Mouse (Mus musculus): Measurements from ENCODE around the gene Gsk3b. TPM values are rescaled to one million over a fixed set of nuclear protein-coding genes. Genes with fewer than 3 reads are reported as not detected.
A peak's percentile ranks its signal among the peaks of the same experiment; 100 is the strongest.

The Gsk3b gene
- polyA plus RNA-seq, 1 experiment, result 5.8 TPM

GRCm38 (mm10) chr16:38087231-38087630 is 1.6 kb upstream of the Gsk3b start:
- no peak for TF ChIP-seq FLI1 (IDR thresholded peaks at IDR 0.05; ENCODE audit: low read length)
- no peak for TF ChIP-seq GATA1 (IDR thresholded peaks at IDR 0.05; ENCODE audit: borderline replicate concordance, low read length)

GRCm38 (mm10) chr16:38087645-38088125 is 1.1 kb upstream of the Gsk3b start:
- TF ChIP-seq GATA1 (IDR thresholded peaks at IDR 0.05; ENCODE audit: borderline replicate concordance, low read length) (no peak), FLI1 (IDR thresholded peaks at IDR 0.05; ENCODE audit: low read length) (no peak)
- Histone ChIP-seq H3K4me3 (replicated peaks) (peak overlapping the region; percentile 97), H3K9me3 (0 out of 2 replicates have a peak, but pooled peaks cover 2% of the 10 kb centered on the region)

More at GRCm38 (mm10) chr16:38087231-38087630, 1.6 kb upstream of the Gsk3b start:
- Histone ChIP-seq H3K4me1 (peaks cover 10% of the 10 kb centered on the region), H3K9me3 (0 out of 2 replicates have a peak, but pooled peaks cover 2% of the 10 kb centered on the region), H3K36me3 (replicated peaks; ENCODE audit: low read length) (no peaks in the 10 kb centered on the region), H3K27me3 (replicated peaks) (no peaks in the 10 kb centered on the region), H3K4me3 (replicated peaks) (peak overlapping the region; percentile 97)

GRCm38 (mm10) chr16:38088126-38088628 is 624 bp upstream of the Gsk3b start:
- 0 out of 2 replicates have a peak, but pooled peaks cover 2% of the 10 kb centered on the region for H3K9me3 ChIP-seq
- H3K36me3 ChIP-seq (replicated peaks; ENCODE audit: low read length), result no peaks in the 10 kb centered on the region
- peak overlapping the region; percentile 97 for H3K4me3 ChIP-seq (replicated peaks)
- TF ChIP-seq FLI1 (IDR thresholded peaks at IDR 0.05; ENCODE audit: low read length), result no peak
- no peak for TF ChIP-seq GATA1 (IDR thresholded peaks at IDR 0.05; ENCODE audit: borderline replicate concordance, low read length)
- no peaks in the 10 kb centered on the region for H3K27me3 ChIP-seq (replicated peaks)
- peaks cover 17% of the 10 kb centered on the region for H3K4me1 ChIP-seq

More at GRCm38 (mm10) chr16:38087645-38088125, 1.1 kb upstream of the Gsk3b start:
- H3K36me3 ChIP-seq (replicated peaks; ENCODE audit: low read length), result no peaks in the 10 kb centered on the region
- H3K4me1 ChIP-seq, result peaks cover 14% of the 10 kb centered on the region
- H3K27me3 ChIP-seq (replicated peaks), result no peaks in the 10 kb centered on the region

- Histone ChIP-seq H3K27me3 (replicated peaks) (no peaks in the 10 kb centered on the region), H3K4me3 (replicated peaks) (peak overlapping the region; percentile 97), H3K36me3 (replicated peaks; ENCODE audit: low read length) (peaks cover 9% of the 10 kb centered on the region), H3K9me3 (0 out of 2 replicates have a peak, but pooled peaks cover 2% of the 10 kb centered on the region), H3K4me1 (peaks cover 31% of the 10 kb centered on the region)
- TF ChIP-seq FLI1 (IDR thresholded peaks at IDR 0.05; ENCODE audit: low read length) (no peak), GATA1 (IDR thresholded peaks at IDR 0.05; ENCODE audit: borderline replicate concordance, low read length) (no peak)
Observed at GRCm38 (mm10) chr16:38089447-38090170, 808 bp downstream of the Gsk3b start.

GRCm38 (mm10) chr16:38090341-38091005 is 1.7 kb downstream of the Gsk3b start:
- Histone ChIP-seq H3K4me3 (replicated peaks) (peak overlapping the region; percentile 97), H3K27me3 (replicated peaks) (no peaks in the 10 kb centered on the region), H3K4me1 (peaks cover 39% of the 10 kb centered on the region), H3K36me3 (replicated peaks; ENCODE audit: low read length) (peaks cover 15% of the 10 kb centered on the region), H3K9me3 (0 out of 2 replicates have a peak, but pooled peaks cover under 1% of the 10 kb centered on the region)
- TF ChIP-seq GATA1 (IDR thresholded peaks at IDR 0.05; ENCODE audit: borderline replicate concordance, low read length) (no peak), FLI1 (IDR thresholded peaks at IDR 0.05; ENCODE audit: low read length) (no peak)

GRCm38 (mm10) chr16:38091041-38091440 is 2.2 kb downstream of the Gsk3b start:
- Histone ChIP-seq H3K27me3 (replicated peaks) (no peaks in the 10 kb centered on the region), H3K9me3 (no peaks in the 10 kb centered on the region), H3K4me3 (replicated peaks) (peak overlapping the region; percentile 97), H3K4me1 (peaks cover 45% of the 10 kb centered on the region), H3K36me3 (replicated peaks; ENCODE audit: low read length) (peaks cover 21% of the 10 kb centered on the region)
- no peak for TF ChIP-seq GATA1 (IDR thresholded peaks at IDR 0.05; ENCODE audit: borderline replicate concordance, low read length)
- TF ChIP-seq FLI1 (IDR thresholded peaks at IDR 0.05; ENCODE audit: low read length), result no peak

GRCm38 (mm10) chr16:38091706-38092105 is 2.9 kb downstream of the Gsk3b start:
- TF ChIP-seq FLI1 (IDR thresholded peaks at IDR 0.05; ENCODE audit: low read length), result no peak
- TF ChIP-seq GATA1 (IDR thresholded peaks at IDR 0.05; ENCODE audit: borderline replicate concordance, low read length), result no peak
- H3K9me3 ChIP-seq, result no peaks in the 10 kb centered on the region
- peaks cover 25% of the 10 kb centered on the region for H3K36me3 ChIP-seq (replicated peaks; ENCODE audit: low read length)
- peaks cover 49% of the 10 kb centered on the region for H3K4me1 ChIP-seq
- H3K27me3 ChIP-seq (replicated peaks), result no peaks in the 10 kb centered on the region
- peak overlapping the region; percentile 97 for H3K4me3 ChIP-seq (replicated peaks)

GRCm38 (mm10) chr16:38092598-38092997 is 3.8 kb downstream of the Gsk3b start:
- TF ChIP-seq GATA1 (IDR thresholded peaks at IDR 0.05; ENCODE audit: borderline replicate concordance, low read length) (no peak), FLI1 (IDR thresholded peaks at IDR 0.05; ENCODE audit: low read length) (no peak)
- Histone ChIP-seq H3K4me1 (peaks cover 48% of the 10 kb centered on the region), H3K36me3 (replicated peaks; ENCODE audit: low read length) (peaks cover 29% of the 10 kb centered on the region), H3K9me3 (no peaks in the 10 kb centered on the region), H3K4me3 (replicated peaks) (peak overlapping the region; percentile 97), H3K27me3 (replicated peaks) (no peaks in the 10 kb centered on the region)

- TF ChIP-seq FLI1 (IDR thresholded peaks at IDR 0.05; ENCODE audit: low read length) (no peak), GATA1 (IDR thresholded peaks at IDR 0.05; ENCODE audit: borderline replicate concordance, low read length) (no peak)
- Histone ChIP-seq H3K36me3 (replicated peaks; ENCODE audit: low read length) (peaks cover 55% of the 10 kb centered on the region), H3K4me1 (peaks cover 62% of the 10 kb centered on the region), H3K9me3 (peaks cover 4% of the 10 kb centered on the region; the same call in 1 of the 2 replicates), H3K27me3 (replicated peaks) (no peaks in the 10 kb centered on the region), H3K4me3 (replicated peaks) (no peak overlapping the region)
Observed at GRCm38 (mm10) chr16:38095181-38095851, 6.5 kb downstream of the Gsk3b start.
